Mouse (Mus musculus) v-Abl transformed pro-B cells (cell line): Measurements from ENCODE around the gene Gm14085.
"Not testable (repeated sequence)": the region's sequence is repeated elsewhere in the genome, so short reads cannot be mapped to it uniquely, and the experiment has no call there.

ENCODE experiments used
- in situ Hi-C, 2 experiments: fragments of 400-800 bp; cut with MboI; formaldehyde crosslinking; loops; one replicate each; pipeline ENCODE4 v1.15.1; 2025; ENCODE audit not compliant: unreplicated experiment in 2 of 2

Gm14085 gene

DNA sequence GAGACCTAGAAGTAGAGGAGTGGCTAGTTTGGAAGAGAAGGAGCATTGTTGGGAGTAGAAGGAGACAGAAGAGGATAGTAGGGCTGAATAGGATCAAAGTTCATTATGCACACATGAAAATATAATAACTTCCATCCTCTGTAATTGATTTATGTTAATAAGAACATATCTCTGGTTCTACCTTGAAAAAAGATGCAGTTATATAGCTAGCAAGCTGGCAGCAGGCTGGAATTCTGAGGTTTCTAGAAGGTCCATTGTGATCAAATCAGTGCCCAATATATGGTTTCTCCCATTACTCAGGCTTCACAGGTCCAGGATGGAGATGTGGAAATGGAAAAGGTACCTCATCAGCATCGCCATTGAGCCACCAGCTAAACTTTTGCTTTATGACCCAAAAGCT lies at the start of gene Gm14085:
Gm14085 (plus strand) TSS at position 301 of the 400 bp plus-strand sequence.
- in situ Hi-C loops = loop anchor here (5.0 kb wide), 1 partner anchor 57 kb away; the partner anchor contains the start of gene Slc28a2 (in 2 of the 2)

GRCm38 (mm10) chr2:122438706-122439482 lies 45.8 kb upstream of the Gm14085 start:
- in situ Hi-C loops = not testable (repeated sequence)

- in situ Hi-C loops = not testable (repeated sequence)
Observed at GRCm38 (mm10) chr2:122440521-122440920, 44.2 kb upstream of the Gm14085 start.

DNA sequence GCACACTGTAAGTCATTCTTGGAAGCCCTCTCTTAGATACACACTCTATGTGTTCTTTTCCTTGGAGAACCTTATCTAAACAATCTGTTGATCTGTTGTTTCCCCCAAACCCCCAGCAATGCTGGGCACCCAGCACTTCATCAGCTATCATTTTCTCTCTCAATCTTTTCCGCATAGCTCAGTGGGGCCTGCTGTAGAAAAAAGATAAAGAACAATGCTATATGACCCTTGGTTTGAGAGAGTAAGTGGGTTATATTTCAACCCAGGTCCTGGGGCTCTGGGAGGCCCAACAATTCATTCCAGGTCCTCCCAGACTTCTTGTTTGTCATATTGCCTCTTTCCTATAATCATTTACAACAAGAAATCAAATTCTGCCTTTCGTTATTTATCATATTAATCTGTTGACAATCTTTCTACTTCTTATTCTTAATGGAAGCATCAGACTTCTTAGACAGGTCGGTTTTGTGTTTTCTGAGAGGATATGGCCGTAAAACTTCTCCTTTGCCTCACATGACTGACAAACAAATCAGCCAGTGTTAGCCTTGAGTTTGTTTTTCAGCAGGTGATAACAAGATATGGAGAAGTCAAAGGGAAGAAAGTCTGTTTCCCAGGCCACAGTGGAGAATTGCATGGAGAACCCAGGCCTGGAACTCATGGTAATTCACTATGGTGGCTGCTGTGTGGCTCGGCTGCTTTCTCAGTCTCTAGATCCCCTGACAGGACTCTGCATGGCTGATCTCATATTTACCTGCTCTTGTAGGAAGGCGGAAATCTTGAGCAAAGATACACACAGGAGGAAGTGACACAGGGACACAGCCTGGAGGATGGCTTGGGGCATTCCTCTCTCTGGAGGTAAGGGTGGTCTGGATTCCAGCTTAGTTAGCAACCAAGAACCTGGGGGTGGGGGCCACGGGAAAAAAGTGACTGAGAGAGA lies 43.5 kb upstream of the Gm14085 start:
- in situ Hi-C loops = no loop called here

DNA sequence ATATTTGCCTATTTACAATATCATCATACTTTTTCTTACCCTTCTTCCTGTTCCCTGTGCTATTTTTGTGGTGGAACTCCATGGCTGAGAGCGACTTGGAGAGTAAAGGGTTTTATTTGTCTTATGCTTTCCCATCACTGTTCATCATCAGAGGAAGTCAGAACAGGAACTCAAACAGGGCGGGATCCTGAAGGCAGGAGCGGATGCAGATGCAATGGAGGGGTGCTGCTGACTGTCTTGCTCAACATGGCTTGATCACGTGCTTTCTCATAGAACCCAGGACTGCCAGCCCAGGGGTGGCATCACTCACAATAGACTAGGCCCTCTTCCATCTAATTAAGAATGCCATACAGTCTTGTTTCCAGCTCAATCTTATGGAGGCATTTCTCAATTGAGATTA lies 34.4 kb upstream of the Gm14085 start:
- in situ Hi-C loops = loop anchor here (5.0 kb wide), 1 partner anchor 67 kb away; no protein-coding TSS in a partner anchor

DNA sequence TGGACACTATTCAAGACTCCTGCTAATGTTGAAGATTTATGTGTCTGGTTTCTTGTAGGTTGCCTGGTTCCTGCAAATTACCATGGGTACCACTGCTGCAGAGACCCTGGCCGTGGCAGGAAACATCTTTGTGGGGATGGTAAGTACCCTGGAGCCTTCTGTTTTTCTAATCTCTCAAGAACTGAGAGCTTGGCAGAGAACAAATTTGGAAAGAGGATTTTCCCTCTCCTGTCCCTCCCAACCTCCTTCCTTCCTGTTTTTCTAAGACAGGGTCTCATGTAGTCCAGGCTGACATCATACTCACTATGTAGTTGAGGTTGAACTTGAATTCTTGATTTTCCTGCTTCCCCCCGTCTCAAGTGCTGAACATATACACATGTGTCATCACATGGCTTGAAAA lies 32.3 kb upstream of the Gm14085 start:
- in situ Hi-C loops = loop anchor here (5.0 kb wide), 1 partner anchor 65 kb away; no protein-coding TSS in a partner anchor

DNA sequence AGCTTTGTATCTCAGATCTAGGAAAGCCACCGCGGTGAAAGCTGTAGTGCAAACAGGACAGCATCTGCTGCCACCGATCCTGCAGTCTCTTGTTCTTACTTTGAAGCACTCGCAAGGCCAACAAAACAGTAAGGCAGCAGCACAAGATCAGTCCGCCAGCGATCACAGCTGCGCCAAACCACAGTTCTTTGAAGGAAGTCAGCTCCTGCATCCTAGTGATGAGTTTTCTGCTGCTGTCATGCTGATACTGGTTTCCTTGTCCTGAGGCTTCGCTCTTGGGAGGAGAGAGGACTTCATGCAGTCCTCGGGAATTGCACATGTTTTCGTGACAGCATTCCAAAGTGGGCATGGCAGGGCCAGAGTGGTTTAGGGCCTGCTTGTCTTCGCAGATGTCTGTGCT lies 17.8 kb upstream of the Gm14085 start:
- in situ Hi-C loops = loop anchor here (5.0 kb wide), 1 partner anchor 85 kb away; no protein-coding TSS in a partner anchor

DNA sequence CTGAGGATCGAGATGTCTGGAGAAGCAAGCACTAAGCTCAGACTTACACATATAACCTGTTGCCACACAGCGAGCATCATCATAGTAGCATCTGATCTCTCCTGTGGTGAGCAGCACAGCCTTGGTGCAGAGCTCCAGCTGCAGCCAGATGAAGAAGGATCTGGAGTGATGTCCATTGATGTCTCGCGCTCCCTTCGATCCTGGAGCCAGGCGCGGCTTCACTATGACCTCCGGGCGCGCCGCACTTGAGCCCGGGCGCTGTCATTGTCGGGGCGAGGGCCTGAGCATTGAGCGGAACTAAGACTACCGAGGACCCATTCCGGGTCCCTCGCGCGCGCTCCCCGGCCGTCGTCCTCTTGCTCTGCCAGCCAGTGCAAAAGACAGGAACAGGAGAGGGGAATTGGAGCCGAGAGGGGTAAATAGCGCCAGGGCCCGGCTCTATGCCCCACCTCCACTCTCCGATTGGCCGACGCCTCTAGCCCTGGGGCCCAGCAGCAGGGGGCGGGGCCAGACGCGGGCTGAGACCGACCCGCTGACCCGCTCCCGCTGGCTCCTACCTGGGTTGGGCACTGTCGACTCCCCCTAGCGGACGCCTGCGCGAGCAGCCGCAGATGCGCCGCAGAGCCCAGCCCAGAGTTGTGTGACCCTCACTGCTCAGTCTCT lies 17.3 kb upstream of the Gm14085 start:
- in situ Hi-C loops = loop anchor here (5.0 kb wide), 1 partner anchor 85 kb away; no protein-coding TSS in a partner anchor

DNA sequence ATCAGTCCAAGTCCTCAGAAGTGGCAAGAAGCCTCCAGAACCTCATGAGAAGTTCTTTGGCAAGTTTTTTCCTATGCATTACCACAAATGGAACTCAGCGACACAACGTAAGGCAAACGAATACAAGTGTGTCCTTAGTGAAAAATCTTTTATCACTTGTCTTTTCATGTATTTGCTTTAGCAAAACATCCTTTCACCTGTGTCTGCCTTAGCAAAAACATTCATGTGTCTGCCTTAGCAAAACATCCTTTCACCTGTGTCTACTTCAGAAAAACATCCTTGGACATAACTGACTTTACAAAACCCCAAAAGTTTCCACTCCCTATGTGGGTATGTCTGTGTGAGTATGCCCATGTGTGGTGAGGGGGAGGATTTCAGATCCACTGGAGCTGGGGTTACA lies 15.5 kb upstream of the Gm14085 start:
- in situ Hi-C loops = loop anchor here (5.0 kb wide), 1 partner anchor 87 kb away; no protein-coding TSS in a partner anchor

- in situ Hi-C loops = no loop called here
Observed at GRCm38 (mm10) chr2:122476585-122476984, 8.2 kb upstream of the Gm14085 start.

- in situ Hi-C loops = not testable (repeated sequence)
Observed at GRCm38 (mm10) chr2:122483787-122484186, 954 bp upstream of the Gm14085 start.

DNA sequence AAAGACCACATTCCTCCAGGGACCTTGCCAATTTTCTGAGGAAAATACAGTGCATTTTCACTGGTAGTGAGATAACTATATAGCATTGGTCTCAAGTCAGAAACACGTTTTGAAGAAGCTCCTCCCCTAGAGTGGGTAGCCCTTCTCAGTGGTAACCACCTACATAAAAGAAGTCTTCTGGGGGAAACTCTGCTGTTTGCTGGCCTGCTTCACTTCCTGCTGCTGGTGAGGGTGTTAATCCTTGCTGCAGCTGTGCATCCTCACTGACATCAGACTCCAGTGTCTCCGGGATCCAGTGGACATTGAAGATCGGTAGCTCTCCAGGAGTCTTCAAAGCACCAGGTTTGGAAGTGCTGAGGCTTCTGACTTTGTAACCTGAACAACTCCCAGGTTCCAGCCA lies 913 bp downstream of the Gm14085 start:
- in situ Hi-C loops = loop anchor here (5.0 kb wide), 1 partner anchor 58 kb away; the partner anchor contains the start of gene Slc28a2 (in 2 of the 2)

DNA sequence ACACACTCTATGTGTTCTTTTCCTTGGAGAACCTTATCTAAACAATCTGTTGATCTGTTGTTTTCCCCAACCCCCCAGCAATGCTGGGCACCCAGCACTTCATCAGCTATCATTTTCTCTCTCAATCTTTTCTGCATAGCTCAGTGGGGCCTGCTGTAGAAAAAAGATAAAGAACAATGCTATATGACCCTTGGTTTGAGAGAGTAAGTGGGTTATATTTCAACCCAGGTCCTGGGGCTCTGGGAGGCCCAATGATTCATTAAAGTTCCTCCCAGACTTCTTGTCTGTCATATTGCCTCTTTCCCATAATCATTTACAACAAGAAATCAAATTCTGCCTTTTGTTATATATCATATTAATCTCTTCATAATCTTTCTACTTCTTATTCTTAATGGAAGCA lies 1.4 kb downstream of the Gm14085 start:
- in situ Hi-C loops = loop anchor here (5.0 kb wide), 1 partner anchor 59 kb away; the partner anchor contains the start of gene Slc28a2 (in 2 of the 2)

DNA sequence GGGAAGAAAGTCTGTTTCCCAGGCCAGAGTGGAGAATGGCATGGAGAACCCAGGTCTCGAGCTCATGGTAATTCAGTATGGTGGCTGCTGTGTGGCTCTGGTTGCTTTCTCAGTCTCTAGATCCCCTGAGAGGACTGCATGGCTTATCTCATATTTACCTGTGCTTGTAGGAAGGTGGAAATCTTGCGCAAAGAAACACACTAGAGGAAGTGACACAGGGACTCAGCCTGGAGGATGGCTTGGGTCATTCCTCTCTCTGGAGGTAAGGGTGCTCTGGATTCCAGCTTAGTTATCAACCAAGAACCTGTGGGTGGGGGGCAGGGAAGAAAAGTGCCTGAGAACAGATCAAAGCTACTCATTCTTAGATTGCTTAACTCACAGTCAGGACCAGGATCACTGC lies 1.9 kb downstream of the Gm14085 start:
- in situ Hi-C loops = loop anchor here (5.0 kb wide), 1 partner anchor 59 kb away; the partner anchor contains the start of gene Slc28a2 (in 2 of the 2)

DNA sequence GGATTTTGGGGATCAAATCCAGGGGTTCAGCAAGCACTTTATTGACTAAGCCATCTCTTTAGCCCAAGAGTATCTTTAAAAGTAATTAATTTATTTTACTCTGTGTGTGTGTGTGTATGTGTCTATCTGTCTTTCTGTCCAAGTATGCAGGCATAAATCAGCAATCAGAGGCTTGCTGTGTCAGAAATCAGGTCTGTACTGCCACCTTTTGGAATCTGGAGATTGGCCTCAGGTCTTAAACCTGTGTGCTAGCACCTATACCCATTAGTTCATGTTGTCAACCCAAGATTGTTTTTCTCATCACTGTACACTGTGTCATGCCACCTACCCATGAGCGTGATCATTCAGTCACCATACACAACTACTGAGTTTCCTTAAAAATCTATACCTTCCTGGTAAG lies 45.0 kb downstream of the Gm14085 start:
- in situ Hi-C loops = not testable (repeated sequence)

GRCm38 (mm10) chr2:122531290-122531689 lies 46.5 kb downstream of the Gm14085 start:
- in situ Hi-C loops = no loop called here

DNA sequence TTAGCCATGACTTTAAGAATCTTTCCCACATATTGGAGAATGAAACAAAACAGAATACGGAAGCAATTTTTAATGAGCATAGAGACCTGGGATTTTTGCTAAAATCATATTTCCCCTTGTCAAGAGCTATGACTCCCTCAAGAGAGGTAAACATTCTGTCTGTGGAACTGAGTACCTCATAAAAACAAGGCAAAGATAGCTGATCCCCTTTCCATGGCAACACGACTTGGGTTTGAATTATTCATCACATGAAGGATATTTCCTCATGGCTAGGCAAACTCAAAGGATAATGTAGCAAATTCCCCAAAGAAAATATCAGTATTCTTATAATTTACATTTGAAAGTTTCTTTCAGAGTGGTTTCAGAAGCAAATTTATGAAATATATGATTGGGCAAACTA lies 47.0 kb downstream of the Gm14085 start:
- in situ Hi-C loops = no loop called here

DNA sequence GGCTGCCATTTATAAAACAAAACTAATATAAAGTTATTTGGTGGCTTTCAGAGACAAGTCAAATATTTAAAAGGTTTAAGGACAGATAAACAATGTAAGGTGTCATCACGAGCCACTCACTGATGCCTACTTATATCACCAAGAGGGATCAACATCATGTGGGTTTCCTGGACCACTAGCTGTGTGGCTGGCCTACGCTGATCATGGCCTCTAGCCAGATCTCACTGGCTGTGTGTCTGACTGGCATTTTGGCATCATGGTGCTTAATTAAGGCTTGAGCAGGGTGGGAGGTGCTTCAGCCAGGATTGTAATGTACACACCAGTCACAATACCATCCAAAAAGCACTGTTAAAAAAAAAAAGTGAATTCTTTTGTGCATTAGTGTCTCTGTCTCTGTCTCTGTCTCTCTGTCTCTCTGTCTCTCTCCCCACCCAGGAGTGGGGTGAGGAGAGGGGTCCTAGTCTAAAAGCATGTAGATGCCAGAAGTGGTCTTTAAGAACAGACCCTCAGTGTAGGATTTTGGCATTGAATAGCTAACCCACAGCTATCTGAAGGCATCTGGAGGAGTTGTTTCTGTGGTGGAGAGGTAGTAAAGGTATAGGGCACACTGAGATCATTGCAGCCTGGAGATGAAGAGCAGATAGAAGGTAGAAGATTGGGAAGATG lies 47.5 kb downstream of the Gm14085 start:
- in situ Hi-C loops = no loop called here

DNA sequence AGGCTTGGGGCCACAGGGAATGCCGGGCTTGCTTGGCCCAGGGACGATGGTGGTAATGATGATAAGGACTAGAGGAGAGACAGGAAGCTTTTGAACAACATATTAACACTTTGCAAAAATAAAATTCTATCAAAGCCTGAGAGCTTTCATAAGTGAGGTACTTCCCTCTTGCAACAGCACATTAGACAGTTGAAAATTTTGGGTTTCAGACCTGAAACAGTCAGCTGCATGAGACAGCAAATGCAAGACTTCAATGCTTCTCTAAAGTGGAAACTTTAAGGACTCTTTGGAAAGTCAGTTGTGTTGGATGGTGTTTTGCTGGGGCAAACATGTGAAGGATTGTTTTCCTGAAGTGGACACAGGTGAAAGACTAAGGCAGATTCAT lies 48.1 kb downstream of the Gm14085 start:
- in situ Hi-C loops = no loop called here

DNA sequence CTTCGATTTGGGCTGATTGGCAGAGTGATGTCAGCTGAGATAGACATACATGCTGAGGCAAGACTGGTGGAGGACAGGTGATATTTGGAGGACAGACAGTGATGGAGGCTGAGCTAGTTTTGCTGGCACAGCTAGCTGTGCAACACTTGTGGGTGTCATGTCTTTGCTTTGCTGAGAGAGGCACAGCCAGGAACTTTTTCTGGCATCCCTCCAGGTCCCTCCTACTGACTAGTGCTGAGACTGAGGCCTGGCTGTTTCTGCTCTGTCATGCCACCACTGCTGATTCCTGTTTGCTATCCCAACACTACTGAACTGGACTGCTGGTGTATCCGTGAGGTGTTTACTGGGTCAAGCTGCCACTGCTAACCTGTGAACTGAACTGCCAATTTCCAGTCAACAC lies 48.6 kb downstream of the Gm14085 start:
- in situ Hi-C loops = no loop called here
